Mouse (Mus musculus) sigmoid colon, adult 10 weeks (tissue): Measurements from ENCODE around the gene Cd209b. TPM values are rescaled to one million over a fixed set of nuclear protein-coding genes. Genes with fewer than 3 reads are reported as not detected.

Experiments
- polyA plus RNA-seq: library from polyadenylated mRNA; stranded (reverse); fragments of 350-450 nt; fragmentation: Illumina TruSeq; extraction: RNeasy Lipid Tissue Mini Kit (QIAGEN cat#74804); gene quantifications from one replicate; pipeline ENCODE4 v1.2.3, GENCODE M21; 2014; ENCODE audit warnings: low read depth, low replicate concordance

Cd209b gene
- 3.7 TPM for polyA plus RNA-seq

DNA sequence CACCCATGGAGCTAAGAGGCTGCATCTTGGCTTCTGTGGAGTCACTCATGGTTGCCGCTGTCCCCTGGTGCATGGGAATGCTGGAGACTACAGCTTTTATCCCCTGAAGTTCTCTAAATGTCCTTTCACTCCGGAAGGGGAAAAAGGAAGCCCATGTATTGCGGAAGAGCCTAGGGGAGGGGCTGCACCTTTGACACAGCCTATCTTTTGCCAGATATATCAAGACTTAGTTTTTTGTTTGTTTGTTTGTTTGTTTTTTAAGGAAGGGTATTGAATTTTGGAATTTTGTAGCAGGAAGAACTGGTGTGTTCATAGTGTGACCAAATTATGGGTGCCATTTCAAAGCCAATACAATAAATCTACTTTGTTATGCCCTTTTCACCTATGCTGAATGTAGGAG is at the start of gene Cd209b:
Gene Cd209b (minus strand): TSS at position 101 of the 400 bp plus-strand sequence.

DNA sequence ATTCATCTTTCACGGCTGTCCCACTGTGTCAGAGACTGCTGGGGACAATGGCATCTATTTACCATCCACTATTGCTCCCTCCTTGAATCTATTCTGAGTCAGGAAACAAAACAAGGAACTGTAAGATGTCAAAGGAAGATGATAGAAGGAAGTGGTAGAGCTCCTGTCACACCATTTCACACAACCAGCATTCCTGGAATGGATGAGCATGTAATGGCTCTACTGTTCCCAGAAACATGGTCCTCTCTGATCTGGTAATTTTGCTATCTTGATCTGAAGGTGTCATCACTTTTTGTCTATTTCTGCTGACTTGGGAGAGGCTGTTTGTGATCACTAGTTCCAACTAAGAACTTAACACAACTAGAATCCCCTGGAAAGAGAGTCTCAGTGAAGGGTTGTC is 28.0 kb upstream of the Cd209b start, which contains the start of gene Cd209c:
Gene Cd209c (minus strand): TSS at position 101 of the 400 bp plus-strand sequence.

DNA sequence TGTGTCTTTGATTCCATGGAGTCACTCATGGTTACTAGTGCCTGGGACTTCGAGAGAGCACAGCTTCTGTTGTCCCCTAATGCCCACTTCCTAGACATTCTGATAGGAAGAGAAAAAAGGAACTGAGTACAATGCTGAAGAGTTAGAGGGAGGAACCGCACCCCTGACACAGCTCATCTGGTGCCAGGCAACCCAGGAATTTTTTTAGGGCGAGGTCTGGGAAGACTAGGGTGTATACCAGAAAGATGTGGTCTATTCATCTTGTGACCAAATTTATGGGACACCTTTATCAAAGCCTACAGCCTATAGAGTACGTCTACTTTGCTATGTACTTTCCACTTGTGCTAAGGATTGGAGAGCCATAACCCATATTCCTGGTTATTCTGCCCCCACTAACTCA is 48.2 kb downstream of the Cd209b start, which contains the start of gene Cd209d:
Gene Cd209d (minus strand): TSS at position 101 of the 400 bp plus-strand sequence.

Other genes with a start within 250 kb of the Cd209b start
- gene Fcer2a, start 232.7 kb downstream of the Cd209b start, polyA plus RNA-seq, result 5.3 TPM
- not detected for gene Clec4g, start 206.2 kb downstream of the Cd209b start, polyA plus RNA-seq
- 4.4 TPM for gene Cd209a, start 177.9 kb downstream of the Cd209b start, polyA plus RNA-seq
- 0.47 TPM for gene Cd209e, start 72.5 kb downstream of the Cd209b start, polyA plus RNA-seq
- gene Cd209d, start 48.3 kb downstream of the Cd209b start, polyA plus RNA-seq, result not detected
- 0.28 TPM for gene Cd209c, start 27.9 kb upstream of the Cd209b start, polyA plus RNA-seq
- 1.2 TPM for gene Cd209f, start 179.0 kb upstream of the Cd209b start, polyA plus RNA-seq
- 0.41 TPM for gene Cd209g, start 207.3 kb upstream of the Cd209b start, polyA plus RNA-seq
- gene Evi5l, start 239.7 kb upstream of the Cd209b start, polyA plus RNA-seq, result 2.4 TPM